Mouse (Mus musculus) central nervous system, embryonic 18 days (tissue): Measurements from ENCODE around the gene Prodh2. TPM values are rescaled to one million over a fixed set of nuclear protein-coding genes. Genes with fewer than 3 reads are reported as not detected.

Source experiments
- polyA plus RNA-seq: library from polyadenylated mRNA; depleted of rRNA; stranded (reverse); fragments of >200 nt; gene quantifications from 2 replicates; pipeline ENCODE4 v1.2.3, GENCODE M21; 2012; rRNA removed

The Prodh2 gene
- polyA plus RNA-seq: not detected in 2 replicates

GRCm38 (mm10) chr7:30493401-30493931 lies at the start of gene Prodh2:
Prodh2 (plus strand) TSS chr7:30493622.

GRCm38 (mm10) chr7:30444971-30445751 lies 48.3 kb upstream of the Prodh2 start, which contains the start of gene Aplp1:
Aplp1 (minus strand) TSS chr7:30445535.

GRCm38 (mm10) chr7:30457629-30458330 lies 35.6 kb upstream of the Prodh2 start, which contains the start of the genes Kirrel2 and Nphs1:
Kirrel2 (minus strand) TSS chr7:30457690.
Nphs1 (plus strand) TSS chr7:30458315.

GRCm38 (mm10) chr7:30534633-30535577 lies 41.5 kb downstream of the Prodh2 start, which contains the start of gene Arhgap33:
Arhgap33 (minus strand) TSS chr7:30535060.

GRCm38 (mm10) chr7:30552102-30553020 lies 58.9 kb downstream of the Prodh2 start, which contains the start of the genes Hspb6 and Proser3:
Hspb6 (plus strand) TSS chr7:30552178.
Proser3 (minus strand) TSS chr7:30552299.

GRCm38 (mm10) chr7:30559443-30559954 lies 66.1 kb downstream of the Prodh2 start, which contains the start of gene Lin37:
Lin37 (minus strand) TSS chr7:30559838.

Other genes starting within 250 kb of the Prodh2 start
- gene Thap8, start 213.5 kb upstream of the Prodh2 start, polyA plus RNA-seq: 0.16 and 0.28 TPM in 2 replicates
- gene Wdr62, start 213.2 kb upstream of the Prodh2 start, polyA plus RNA-seq: 8.5 and 9.6 TPM in 2 replicates
- gene Clip3, start 201.9 kb upstream of the Prodh2 start, polyA plus RNA-seq: 222 and 254 TPM in 2 replicates
- gene Alkbh6, start 184.9 kb upstream of the Prodh2 start, polyA plus RNA-seq: 121 TPM in 2 replicates
- 21.0 and 25.5 TPM in 2 replicates for gene Syne4, start 178.8 kb upstream of the Prodh2 start, polyA plus RNA-seq
- gene E130208F15Rik, start 171.9 kb upstream of the Prodh2 start, polyA plus RNA-seq: 0.36 and 0.45 TPM in 2 replicates
- 15.9 and 17.6 TPM in 2 replicates for gene Sdhaf1, start 169.7 kb upstream of the Prodh2 start, polyA plus RNA-seq
- gene Lrfn3, start 130.8 kb upstream of the Prodh2 start, polyA plus RNA-seq: 21.8 and 27.0 TPM in 2 replicates
- gene Tyrobp, start 79.9 kb upstream of the Prodh2 start, polyA plus RNA-seq: 20.3 and 25.9 TPM in 2 replicates
- 0.96 TPM in 1 of 2 replicates, not detected in the other for gene Hcst, start 73.8 kb upstream of the Prodh2 start, polyA plus RNA-seq
- 3.8 and 3.9 TPM in 2 replicates for gene Nfkbid, start 71.9 kb upstream of the Prodh2 start, polyA plus RNA-seq
- 647 and 667 TPM in 2 replicates for gene Aplp1, start 48.1 kb upstream of the Prodh2 start, polyA plus RNA-seq
- gene Kirrel2, start 35.9 kb upstream of the Prodh2 start, polyA plus RNA-seq: 0.17 and 0.40 TPM in 2 replicates
- 0.18 and 0.56 TPM in 2 replicates for gene Nphs1, start 35.3 kb upstream of the Prodh2 start, polyA plus RNA-seq
- gene Arhgap33, start 41.4 kb downstream of the Prodh2 start, polyA plus RNA-seq: 165 and 210 TPM in 2 replicates
- 7.0 and 8.7 TPM in 2 replicates for gene Hspb6, start 58.6 kb downstream of the Prodh2 start, polyA plus RNA-seq
- 20.1 and 22.2 TPM in 2 replicates for gene Proser3, start 58.7 kb downstream of the Prodh2 start, polyA plus RNA-seq
- gene Lin37, start 66.2 kb downstream of the Prodh2 start, polyA plus RNA-seq: 47.1 and 50.2 TPM in 2 replicates
- gene U2af1l4, start 69.7 kb downstream of the Prodh2 start, polyA plus RNA-seq: 85.4 and 92.4 TPM in 2 replicates
- gene Gm49396, start 69.7 kb downstream of the Prodh2 start, polyA plus RNA-seq: 4.8 and 6.0 TPM in 2 replicates
- gene Psenen, start 70.0 kb downstream of the Prodh2 start, polyA plus RNA-seq: 131 and 143 TPM in 2 replicates
- 6.7 and 6.8 TPM in 2 replicates for gene Igflr1, start 71.8 kb downstream of the Prodh2 start, polyA plus RNA-seq
- gene Kmt2b, start 95.1 kb downstream of the Prodh2 start, polyA plus RNA-seq: 49.7 and 51.5 TPM in 2 replicates
- gene Zbtb32, start 105.3 kb downstream of the Prodh2 start, polyA plus RNA-seq: 0.24 and 0.32 TPM in 2 replicates
- gene Upk1a, start 119.2 kb downstream of the Prodh2 start, polyA plus RNA-seq: 1.9 TPM in 2 replicates
- 1,148 and 1,214 TPM in 2 replicates for gene Cox6b1, start 132.5 kb downstream of the Prodh2 start, polyA plus RNA-seq
- not detected in 2 replicates for gene Etv2, start 142.2 kb downstream of the Prodh2 start, polyA plus RNA-seq
- 73.9 and 80.1 TPM in 2 replicates for gene Rbm42, start 156.7 kb downstream of the Prodh2 start, polyA plus RNA-seq
- gene Haus5, start 171.4 kb downstream of the Prodh2 start, polyA plus RNA-seq: 22.4 and 23.9 TPM in 2 replicates
- gene Pmis2, start 178.0 kb downstream of the Prodh2 start, polyA plus RNA-seq: not detected in 2 replicates
- gene 2200002J24Rik, start 205.3 kb downstream of the Prodh2 start, polyA plus RNA-seq: not detected in 2 replicates
- gene Atp4a, start 218.6 kb downstream of the Prodh2 start, polyA plus RNA-seq: 2.9 and 3.7 TPM in 2 replicates
- gene Tmem147, start 235.9 kb downstream of the Prodh2 start, polyA plus RNA-seq: 226 TPM in 2 replicates